Mouse (Mus musculus) heart, embryonic 14.5 days (tissue): ENCODE data around the gene Tmcc3. TPM values are rescaled to one million over a fixed set of nuclear protein-coding genes. Genes with fewer than 3 reads are reported as not detected.

Experiments used
- ATAC-seq: fragments of 200-750 bp; cut with Nextera tagmentation; 2 replicates; pipeline ENCODE4 v1.8.0; 2017; ENCODE audit warnings: low read depth, moderate TSS enrichment; ENCODE audit not compliant: insufficient number of reproducible peaks, insufficient read depth, low FRiP score
- H3K27ac ChIP-seq, 2 experiments: fragments of 200-500 bp in 1 of 2; fragments of 300-500 bp in 1 of 2; sonication (generic) in 1 of 2; replicated peaks in 1 of 2; 2 replicates each; pipeline ENCODE4 v1.5.1; 2012 to 2014; ENCODE audit warnings: low read depth in 2 of 2, low read length in 2 of 2, control low read depth in 1 of 2, mild to moderate bottlenecking in 1 of 2, mixed read lengths in 1 of 2; ENCODE audit not compliant: control insufficient read depth in 1 of 2, insufficient read depth in 1 of 2
- H3K27me3 ChIP-seq: fragments of 300-500 bp; sonication (generic); 2 replicates; pipeline ENCODE4 v1.6.1; 2014; ENCODE audit warnings: mild to moderate bottlenecking, low read length, control low read depth; ENCODE audit not compliant: control insufficient read depth, insufficient read depth
- H3K36me3 ChIP-seq: fragments of 300-500 bp; sonication (generic); 2 replicates; pipeline ENCODE4 v1.6.1; 2014; ENCODE audit warnings: mild to moderate bottlenecking, control low read depth, low read length, mixed read lengths; ENCODE audit not compliant: control insufficient read depth, insufficient read depth
- H3K4me1 ChIP-seq, 2 experiments: fragments of 200-500 bp in 1 of 2; fragments of 300-500 bp in 1 of 2; sonication (generic) in 1 of 2; 2 replicates each; pipeline ENCODE4 v1.6.1; 2012 to 2014; ENCODE audit warnings: low read length in 2 of 2, control low read depth in 1 of 2, mixed read lengths in 1 of 2; ENCODE audit not compliant: control insufficient read depth in 2 of 2, insufficient read depth in 2 of 2
- H3K4me2 ChIP-seq: fragments of 300-500 bp; sonication (generic); 2 replicates; pipeline ENCODE4 v1.6.1; 2014; ENCODE audit warnings: mild to moderate bottlenecking, low read length
- H3K4me3 ChIP-seq, 2 experiments: fragments of 200-500 bp in 1 of 2; fragments of 300-500 bp in 1 of 2; sonication (generic) in 1 of 2; 2 replicates each; pipeline ENCODE4 v1.5.1; 2012 to 2014; ENCODE audit warnings: low read length in 2 of 2, mild to moderate bottlenecking in 2 of 2, control low read depth in 1 of 2, low read depth in 1 of 2, moderate library complexity in 1 of 2; ENCODE audit not compliant: control insufficient read depth in 1 of 2, insufficient read depth in 1 of 2
- H3K9ac ChIP-seq: fragments of 300-500 bp; sonication (generic); 2 replicates; pipeline ENCODE4 v1.6.1; 2014; ENCODE audit warnings: mild to moderate bottlenecking, low read length
- H3K9me3 ChIP-seq: fragments of 300-500 bp; sonication (generic); 2 replicates; pipeline ENCODE4 v1.6.1; 2016; ENCODE audit warnings: low read length, control low read depth; ENCODE audit not compliant: control insufficient read depth
- WGBS: fragments of 180-500 bp; shearing (Covaris S2); extraction: QIAGEN DNeasy Blood & Tissue Kit; methylation state at CpG from one replicate; pipeline ENCODE4 v1.1.7; 2014; 5-methylcytosine and 5-hydroxymethylcytosine counted together
- polyA plus RNA-seq: library from polyadenylated mRNA; unstranded; fragments of >200 nt; fragmentation: Nextera tagmentation; extraction: Ambion mirVana; gene quantifications from 2 replicates; pipeline ENCODE4 v1.2.1, GENCODE M21; 2014

Gene Tmcc3
- polyA plus RNA-seq, 1 experiment from 2014 or later = 9.6 TPM

DNA sequence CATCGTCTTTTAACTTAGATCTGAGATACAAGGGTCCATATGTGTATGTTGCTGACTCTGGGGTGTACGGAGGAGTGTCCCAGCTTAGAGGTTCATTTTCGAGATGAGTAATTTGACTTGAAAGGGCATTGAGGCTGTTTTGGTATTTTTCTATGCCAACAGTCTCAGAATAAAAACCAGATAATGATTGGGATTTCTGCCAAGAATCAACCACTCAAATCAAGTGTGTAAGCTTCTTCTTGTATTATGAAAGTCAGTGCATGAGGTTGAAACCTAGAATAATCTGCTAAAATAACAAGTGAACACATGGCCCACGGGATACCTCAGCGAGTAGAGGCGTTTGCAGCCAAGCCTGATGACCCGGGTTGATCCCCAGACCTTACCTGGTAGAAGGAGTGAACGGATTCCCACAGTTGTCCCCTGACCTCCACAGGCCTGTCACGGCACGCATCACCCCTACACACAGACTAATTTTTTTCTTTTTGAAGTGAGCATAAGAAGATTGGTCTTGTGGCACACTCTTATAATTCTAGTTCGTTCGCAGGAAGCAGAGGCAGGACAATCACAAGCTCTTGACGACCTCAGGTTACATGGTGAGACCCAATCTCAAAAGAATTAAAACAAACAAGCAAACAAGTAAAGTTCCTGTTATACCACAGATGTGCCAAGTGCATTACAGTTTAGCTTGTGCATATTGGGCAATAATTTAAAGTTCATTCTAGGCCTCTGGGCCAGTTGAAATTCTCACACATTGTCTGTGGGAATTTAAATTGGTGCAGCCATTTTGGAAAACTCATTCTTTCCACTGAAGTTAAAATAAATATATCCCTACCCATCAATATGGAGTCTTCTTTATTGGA lies 165.8 kb downstream of the Tmcc3 start:
- no peak for ATAC-seq
- Histone ChIP-seq H3K9ac (no peak overlapping the region), H3K4me1 (peaks cover 0 to 10% of the 10 kb centered on the region in 2 experiments; a peak in 2 of 4 replicates), H3K27ac (no peak overlapping the region), H3K27me3 (no peaks in the 10 kb centered on the region), H3K36me3 (no peaks in the 10 kb centered on the region), H3K4me3 (no peak overlapping the region), H3K9me3 (peaks cover 7% of the 10 kb centered on the region), H3K4me2 (no peak overlapping the region)
- 77% methylated on average over 13 of the region's 13 CpGs for WGBS

DNA sequence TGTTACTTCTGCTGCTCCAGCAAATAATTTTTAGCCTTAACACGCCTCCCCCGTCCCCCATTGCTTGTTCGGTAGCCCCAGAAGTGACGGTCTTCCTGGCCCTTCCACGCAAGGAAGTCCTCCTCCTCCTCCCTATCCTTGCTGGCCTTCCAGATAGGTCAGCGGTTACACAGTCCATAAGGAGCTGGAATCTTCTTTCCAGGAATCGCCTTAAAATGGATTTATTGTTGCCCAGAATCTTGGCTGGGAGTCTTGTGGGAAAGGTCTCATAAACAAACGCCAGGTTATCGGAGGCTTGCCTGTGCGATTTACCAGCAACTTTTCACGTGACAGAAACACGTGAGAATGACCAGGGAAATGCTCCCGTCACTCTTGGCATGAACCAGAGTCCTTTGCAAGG lies 167.9 kb downstream of the Tmcc3 start:
- Histone ChIP-seq H3K36me3 (no peaks in the 10 kb centered on the region), H3K4me2 (peak overlapping the region; percentile 2; the same call in 1 of the 2 replicates), H3K27me3 (no peaks in the 10 kb centered on the region), H3K9me3 (peaks cover 7% of the 10 kb centered on the region), H3K9ac (no peak overlapping the region), H3K4me1 (peaks cover 0 to 10% of the 10 kb centered on the region in 2 experiments; a peak in 2 of 4 replicates), H3K27ac (0 out of 4 replicates have a peak overlapping the region, but pooled peaks have one; percentile 4 to 51), H3K4me3 (no peak overlapping the region)
- no peak for ATAC-seq
- WGBS = 60% methylated on average over 13 of the region's 13 CpGs

DNA sequence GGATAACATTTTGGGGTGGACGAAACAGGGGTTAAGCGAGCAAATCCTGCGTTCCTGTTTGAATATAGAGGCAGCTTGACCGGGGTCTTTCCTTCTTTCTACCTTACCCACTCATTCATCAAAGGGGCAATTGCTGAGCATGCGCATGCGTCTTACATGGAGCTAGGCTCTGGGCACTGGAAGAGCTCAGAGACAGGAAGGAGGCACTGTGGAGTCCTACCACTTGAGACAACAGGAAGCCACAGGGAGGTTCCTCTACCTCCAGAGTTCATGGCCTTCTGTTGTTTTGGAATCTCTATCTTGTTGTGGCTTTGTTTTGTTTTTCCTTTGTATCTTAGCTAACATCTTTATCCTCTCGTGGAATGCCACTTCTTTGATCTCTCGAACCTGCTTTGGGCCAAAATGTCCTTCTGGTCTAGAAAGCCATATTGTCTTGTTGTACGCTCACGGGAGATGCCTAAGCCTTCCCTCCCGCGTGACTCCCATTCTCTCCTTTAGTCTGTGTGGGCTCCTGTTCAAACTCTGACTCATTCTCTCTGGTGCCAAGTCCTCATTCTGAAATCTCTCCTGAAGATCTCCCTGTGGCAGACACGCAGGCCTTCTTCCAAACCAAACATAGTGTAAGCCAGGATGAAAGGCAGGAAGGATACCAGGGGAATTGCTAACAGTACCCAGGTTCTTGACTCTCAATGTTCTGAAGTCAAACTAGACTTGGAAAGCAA lies 168.8 kb downstream of the Tmcc3 start:
- 71% methylated on average over 13 of the region's 13 CpGs for WGBS
- no peaks in the 10 kb centered on the region for H3K27me3 ChIP-seq
- H3K4me3 ChIP-seq = no peak overlapping the region
- H3K9me3 ChIP-seq = peaks cover 7% of the 10 kb centered on the region
- ATAC-seq = peak; percentile 61; the same call in 1 of the 2 replicates
- peak overlapping the region; percentile 22 to 51; a peak in 3 of 4 replicates for H3K27ac ChIP-seq
- H3K4me2 ChIP-seq = 0 out of 2 replicates have a peak overlapping the region, but pooled peaks have one; percentile 2
- no peak overlapping the region for H3K9ac ChIP-seq
- H3K4me1 ChIP-seq = peaks cover 0 to 10% of the 10 kb centered on the region in 2 experiments; a peak in 2 of 4 replicates
- no peaks in the 10 kb centered on the region for H3K36me3 ChIP-seq

DNA sequence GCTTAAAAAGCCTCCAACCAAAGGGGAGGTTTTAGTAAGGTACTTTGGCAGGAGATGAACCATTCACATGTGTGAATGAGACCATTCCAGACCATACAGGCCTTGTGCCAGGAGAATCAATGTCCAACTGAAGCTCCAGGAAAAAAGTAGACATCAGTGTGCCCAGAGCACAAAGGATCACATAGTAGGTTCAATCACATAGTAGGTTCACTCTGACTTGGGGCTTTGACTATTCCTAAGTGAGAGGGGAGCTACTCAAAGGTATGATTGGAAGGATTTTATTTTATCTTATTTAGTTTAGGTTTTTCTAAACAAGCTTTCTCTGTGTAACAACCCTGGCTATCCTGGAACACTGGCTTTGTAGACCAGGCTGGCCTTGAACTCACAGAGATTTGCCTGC lies 169.9 kb downstream of the Tmcc3 start:
- no peaks in the 10 kb centered on the region for H3K27me3 ChIP-seq
- ATAC-seq = no peak
- no peaks in the 10 kb centered on the region for H3K36me3 ChIP-seq
- no peak overlapping the region for H3K4me3 ChIP-seq
- peaks cover 7% of the 10 kb centered on the region for H3K9me3 ChIP-seq
- H3K27ac ChIP-seq = no peak overlapping the region
- no peak overlapping the region for H3K4me2 ChIP-seq
- no peak overlapping the region for H3K9ac ChIP-seq
- peaks cover 9 to 12% of the 10 kb centered on the region in 2 experiments for H3K4me1 ChIP-seq

DNA sequence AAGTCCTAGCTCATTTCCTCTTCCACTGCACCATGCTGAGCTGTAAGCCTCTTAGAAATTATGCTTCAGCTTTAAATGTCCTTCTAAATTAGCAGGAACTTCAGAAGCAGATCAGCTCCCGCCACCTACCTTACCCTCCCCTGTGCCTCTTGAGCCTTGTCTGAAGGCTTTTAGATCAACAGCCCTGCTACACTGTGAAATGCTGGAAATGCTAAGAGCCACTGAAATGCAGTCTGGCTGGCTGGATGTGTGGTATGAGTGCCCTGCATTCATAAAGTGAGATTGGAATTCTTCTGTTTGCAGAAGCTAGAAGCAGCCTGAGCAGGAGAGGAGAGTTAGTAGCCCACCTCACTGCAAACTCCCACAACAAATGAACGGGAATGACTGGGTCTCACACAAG lies 174.4 kb downstream of the Tmcc3 start:
- H3K4me3 ChIP-seq = no peak overlapping the region
- H3K4me1 ChIP-seq = peaks cover 2 to 11% of the 10 kb centered on the region in 2 experiments; a peak in 3 of 4 replicates
- H3K27me3 ChIP-seq = no peaks in the 10 kb centered on the region
- H3K36me3 ChIP-seq = no peaks in the 10 kb centered on the region
- 42% methylated on average over 2 of the region's 2 CpGs for WGBS
- no peak overlapping the region for H3K4me2 ChIP-seq
- H3K9ac ChIP-seq = no peak overlapping the region
- H3K9me3 ChIP-seq = peaks cover 7% of the 10 kb centered on the region
- peak overlapping the region; percentile 50 to 53 for H3K27ac ChIP-seq
- ATAC-seq = no peak

DNA sequence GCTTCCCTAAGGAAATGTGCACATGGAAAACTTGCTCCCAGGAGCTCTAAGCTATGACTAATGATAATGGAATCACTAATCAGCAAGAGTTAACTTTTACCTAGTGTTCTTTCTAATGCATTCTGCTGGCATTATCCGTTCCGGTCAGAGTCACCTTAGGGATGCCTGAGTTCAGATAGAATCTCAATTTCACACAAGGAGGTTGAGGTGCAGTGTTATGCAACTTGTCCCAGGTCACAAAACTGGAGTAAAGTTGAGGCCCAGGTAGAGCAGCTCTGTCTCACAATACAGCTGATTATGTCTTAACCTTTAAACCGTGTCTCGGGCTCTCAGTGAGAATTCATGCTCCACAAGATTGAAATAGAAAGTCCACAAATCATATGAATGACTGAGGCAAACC lies 177.8 kb downstream of the Tmcc3 start:
- H3K4me1 ChIP-seq = peaks cover 9 to 17% of the 10 kb centered on the region in 2 experiments
- H3K27me3 ChIP-seq = no peaks in the 10 kb centered on the region
- no peak overlapping the region for H3K27ac ChIP-seq
- H3K4me3 ChIP-seq = no peak overlapping the region
- H3K4me2 ChIP-seq = no peak overlapping the region
- no peaks in the 10 kb centered on the region for H3K9me3 ChIP-seq
- no peaks in the 10 kb centered on the region for H3K36me3 ChIP-seq
- ATAC-seq = no peak
- no peak overlapping the region for H3K9ac ChIP-seq
- 84% methylated on average over 4 of the region's 4 CpGs for WGBS

DNA sequence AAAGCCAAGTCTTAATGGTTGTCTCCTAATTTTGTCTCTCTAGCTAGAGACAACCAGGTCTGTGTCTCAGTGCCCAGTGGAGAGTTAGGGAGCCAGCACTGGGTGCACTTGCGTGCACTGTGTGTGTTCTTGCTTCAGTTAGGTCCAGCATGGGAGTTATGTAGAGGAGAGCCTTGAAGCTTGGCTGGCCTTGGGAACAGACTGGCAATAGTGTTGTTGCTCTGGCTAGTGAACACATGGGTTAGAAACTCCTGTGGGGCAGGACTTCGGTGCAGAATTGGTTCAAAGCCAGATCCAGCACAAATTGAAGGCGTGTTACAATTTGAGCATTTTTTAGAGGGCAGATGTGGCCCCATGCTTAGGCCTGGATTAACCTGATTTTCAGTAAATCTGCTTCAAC lies 179.3 kb downstream of the Tmcc3 start:
- Histone ChIP-seq H3K27ac (no peak overlapping the region), H3K4me2 (no peak overlapping the region), H3K9me3 (no peaks in the 10 kb centered on the region), H3K4me3 (no peak overlapping the region), H3K9ac (no peak overlapping the region), H3K36me3 (no peaks in the 10 kb centered on the region), H3K4me1 (peaks cover 9 to 18% of the 10 kb centered on the region in 2 experiments), H3K27me3 (no peaks in the 10 kb centered on the region)
- ATAC-seq = no peak
- 82% methylated on average over 3 of the region's 3 CpGs for WGBS
